Mouse (Mus musculus): ENCODE measurements around the gene Fermt1.

DNA sequence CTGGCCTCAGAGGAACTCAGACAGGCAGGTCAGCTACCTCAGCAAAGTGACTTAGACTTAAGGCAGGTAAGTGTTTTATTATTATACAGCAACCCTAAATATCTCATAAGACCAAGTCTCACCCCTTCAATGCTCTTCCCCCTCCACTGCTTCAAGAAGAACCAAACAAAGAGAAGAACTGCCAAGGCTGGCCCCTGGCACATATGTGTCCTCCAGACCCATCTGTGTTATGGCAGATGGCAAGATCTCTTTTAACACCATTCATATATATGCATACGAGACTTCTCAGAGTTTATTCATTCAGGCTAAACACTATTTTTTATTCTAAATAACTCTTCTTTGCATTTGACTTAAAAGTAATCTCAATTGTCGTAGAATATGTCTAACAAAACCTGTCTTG lies 18.4 kb downstream of the Fermt1 start:
- TF ChIP-seq CTCF (IDR thresholded peaks at IDR 0.05; ENCODE audit: borderline replicate concordance, control insufficient read depth, extremely low read depth, insufficient read depth, low read length, poor library complexity) (no peak), POLR2A (IDR thresholded peaks at IDR 0.05; ENCODE audit: control insufficient read depth, extremely low read depth, insufficient read depth, low read length, poor library complexity) (no peak)

All from thymus, adult 2 months (tissue).